Mouse (Mus musculus) heart, embryonic 11.5 days (tissue): ENCODE results near the gene Zfp672. TPM values are rescaled to one million over a fixed set of nuclear protein-coding genes. Genes with fewer than 3 reads are reported as not detected.
A peak's percentile ranks its signal among the peaks of the same experiment; 100 is the strongest.
"Not testable (repeated sequence)": the region's sequence is repeated elsewhere in the genome, so short reads cannot be mapped to it uniquely, and the experiment has no call there.

Source experiments
- ATAC-seq: fragments of 200-750 bp; cut with Nextera tagmentation; replicated peaks from 2 replicates; pipeline ENCODE4 v1.8.0; 2017; ENCODE audit warnings: moderate library complexity; ENCODE audit not compliant: insufficient number of reproducible peaks, low FRiP score, low TSS enrichment
- H3K27ac ChIP-seq: fragments of 300-500 bp; sonication (generic); 2 replicates; pipeline ENCODE4 v1.5.1; 2014; ENCODE audit warnings: mild to moderate bottlenecking, low read depth, low read length
- H3K27me3 ChIP-seq: fragments of 300-500 bp; sonication (generic); 2 replicates; pipeline ENCODE4 v1.6.1; 2014; ENCODE audit warnings: mild to moderate bottlenecking, low read length, mixed read lengths; ENCODE audit not compliant: control insufficient read depth, insufficient read depth
- H3K36me3 ChIP-seq: fragments of 300-500 bp; sonication (generic); 2 replicates; pipeline ENCODE4 v1.6.1; 2014; ENCODE audit warnings: mild to moderate bottlenecking, low read length, moderate library complexity, mixed read lengths; ENCODE audit not compliant: control insufficient read depth, insufficient read depth
- H3K4me1 ChIP-seq: fragments of 300-500 bp; sonication (generic); 2 replicates; pipeline ENCODE4 v1.6.1; 2014; ENCODE audit warnings: low read length; ENCODE audit not compliant: control insufficient read depth, insufficient read depth
- H3K4me2 ChIP-seq: fragments of 300-500 bp; sonication (generic); 2 replicates; pipeline ENCODE4 v1.6.1; 2014; ENCODE audit warnings: mild to moderate bottlenecking, moderate library complexity
- H3K4me3 ChIP-seq: fragments of 300-500 bp; sonication (generic); 2 replicates; pipeline ENCODE4 v1.5.1; 2014; ENCODE audit warnings: low read depth, low read length
- H3K9ac ChIP-seq: fragments of 300-500 bp; sonication (generic); 2 replicates; pipeline ENCODE4 v1.6.1; 2014; ENCODE audit warnings: mild to moderate bottlenecking, low read depth, low read length, moderate library complexity
- H3K9me3 ChIP-seq: fragments of 300-500 bp; sonication (generic); replicated peaks from 2 replicates; pipeline ENCODE4 v1.6.1; 2016; ENCODE audit warnings: low read length; ENCODE audit not compliant: control insufficient read depth
- WGBS: fragments of 180-500 bp; shearing (Covaris S2); extraction: QIAGEN DNeasy Blood & Tissue Kit; methylation state at CpG from one replicate; pipeline ENCODE4 v1.1.7; 2014; ENCODE audit not compliant: insufficient replicate concordance; 5-methylcytosine and 5-hydroxymethylcytosine counted together
- polyA plus RNA-seq: library from polyadenylated mRNA; unstranded; fragments of >200 nt; fragmentation: Nextera tagmentation; extraction: Ambion mirVana; gene quantifications from 2 replicates; pipeline ENCODE4 v1.2.1, GENCODE M21; 2014

Gene Zfp672
- polyA plus RNA-seq: 31.2 and 33.8 TPM in 2 replicates

- Histone ChIP-seq H3K27ac (peak within 1 kb of the TSS; percentile 75), H3K4me1 (peaks cover 24% of the 10 kb centered on the region), H3K9ac (peak within 1 kb of the TSS; percentile 89), H3K9me3 (no peaks in the 10 kb centered on the region), H3K4me2 (peak within 1 kb of the TSS; percentile 88), H3K4me3 (peak within 1 kb of the TSS; percentile 92), H3K36me3 (peaks cover 5% of the 10 kb centered on the region; the same call in 1 of the 2 replicates), H3K27me3 (no peaks in the 10 kb centered on the region)
- peak; percentile 87 for ATAC-seq
- WGBS: under 1% methylated on average over 52 of the region's 52 CpGs
These were observed at the start of gene Zfp672, which contains the start of gene Sh3bp5l for GRCm38 (mm10) chr11:58330276-58331148. Zfp672 (minus strand) TSS chr11:58330339. Sh3bp5l (plus strand) TSS chr11:58330724.

GRCm38 (mm10) chr11:58379516-58379915 is 49.4 kb upstream of the Zfp672 start:
- Histone ChIP-seq H3K9me3 (no peaks in the 10 kb centered on the region), H3K4me2 (no peak overlapping the region), H3K4me1 (no peaks in the 10 kb centered on the region), H3K27ac (no peak overlapping the region), H3K9ac (no peak overlapping the region), H3K27me3 (no peaks in the 10 kb centered on the region), H3K36me3 (no peaks in the 10 kb centered on the region), H3K4me3 (no peak overlapping the region)
- ATAC-seq: no peak
- 78% methylated on average over 1 of the region's 1 CpGs for WGBS

GRCm38 (mm10) chr11:58378763-58379278 is 48.7 kb upstream of the Zfp672 start, which contains the start of gene Lypd8:
Lypd8 (plus strand) TSS chr11:58379043.
- Histone ChIP-seq H3K4me2 (no peak within 1 kb of the TSS), H3K27me3 (no peaks in the 10 kb centered on the region), H3K4me3 (no peak within 1 kb of the TSS), H3K36me3 (no peaks in the 10 kb centered on the region), H3K9me3 (no peaks in the 10 kb centered on the region), H3K9ac (no peak within 1 kb of the TSS), H3K27ac (no peak within 1 kb of the TSS), H3K4me1 (no peaks in the 10 kb centered on the region)
- WGBS: 73% methylated on average over 3 of the region's 3 CpGs
- ATAC-seq: no peak

- H3K27ac ChIP-seq: no peak overlapping the region
- H3K9me3 ChIP-seq: no peaks in the 10 kb centered on the region
- no peaks in the 10 kb centered on the region for H3K27me3 ChIP-seq
- no peaks in the 10 kb centered on the region for H3K4me1 ChIP-seq
- no peak overlapping the region for H3K9ac ChIP-seq
- no peak for ATAC-seq
- WGBS: 51% methylated on average over 1 of the region's 1 CpGs
- no peak overlapping the region for H3K4me2 ChIP-seq
- H3K4me3 ChIP-seq: no peak overlapping the region
- no peaks in the 10 kb centered on the region for H3K36me3 ChIP-seq
These were observed 47.5 kb upstream of the Zfp672 start for GRCm38 (mm10) chr11:58377686-58378085.

- no peaks in the 10 kb centered on the region for H3K4me1 ChIP-seq
- no peaks in the 10 kb centered on the region for H3K27me3 ChIP-seq
- ATAC-seq: no peak
- no peak overlapping the region for H3K4me3 ChIP-seq
- 61% methylated on average over 2 of the region's 2 CpGs for WGBS
- H3K9ac ChIP-seq: no peak overlapping the region
- no peak overlapping the region for H3K4me2 ChIP-seq
- H3K9me3 ChIP-seq: no peaks in the 10 kb centered on the region
- H3K36me3 ChIP-seq: no peaks in the 10 kb centered on the region
- no peak overlapping the region for H3K27ac ChIP-seq
These were observed 47.1 kb upstream of the Zfp672 start for GRCm38 (mm10) chr11:58377273-58377672.

GRCm38 (mm10) chr11:58366191-58366590 is 36.1 kb upstream of the Zfp672 start:
- not testable (repeated sequence) for H3K4me3 ChIP-seq, H3K4me2 ChIP-seq, H3K36me3 ChIP-seq, H3K9me3 ChIP-seq, H3K4me1 ChIP-seq, H3K9ac ChIP-seq, H3K27ac ChIP-seq, H3K27me3 ChIP-seq, ATAC-seq
- WGBS: no CpG with 5 or more reads among the region's 6 CpGs

- Histone ChIP-seq H3K4me3 (no peak overlapping the region), H3K36me3 (no peaks in the 10 kb centered on the region), H3K27ac (no peak overlapping the region), H3K4me1 (no peaks in the 10 kb centered on the region), H3K9ac (no peak overlapping the region), H3K27me3 (no peaks in the 10 kb centered on the region), H3K4me2 (no peak overlapping the region), H3K9me3 (no peaks in the 10 kb centered on the region)
- no peak for ATAC-seq
- 71% methylated on average over 3 of the region's 3 CpGs for WGBS
These were observed 34.3 kb upstream of the Zfp672 start for GRCm38 (mm10) chr11:58364454-58364853.

- H3K4me2 ChIP-seq, H3K27ac ChIP-seq, H3K4me1 ChIP-seq, H3K36me3 ChIP-seq, H3K9me3 ChIP-seq, ATAC-seq, H3K9ac ChIP-seq, H3K4me3 ChIP-seq, H3K27me3 ChIP-seq: not testable (repeated sequence)
- WGBS: no CpG with 5 or more reads among the region's 6 CpGs
These were observed 32.4 kb upstream of the Zfp672 start for GRCm38 (mm10) chr11:58362562-58362961.
